Mouse (Mus musculus) natural killer cell, adult 2 months (primary cell): ENCODE data around the gene Tlr5.

Experiments used
- DNase-seq, 2 experiments: peaks; one replicate each; pipeline ENCODE4 v3.0.0; 2022; ENCODE audit warnings: low spot score in 2 of 2

Gene Tlr5

GRCm38 (mm10) chr1:182990092-182990762 lies 35.6 kb downstream of the Tlr5 start:
- DNase-seq, result no peak

DNA sequence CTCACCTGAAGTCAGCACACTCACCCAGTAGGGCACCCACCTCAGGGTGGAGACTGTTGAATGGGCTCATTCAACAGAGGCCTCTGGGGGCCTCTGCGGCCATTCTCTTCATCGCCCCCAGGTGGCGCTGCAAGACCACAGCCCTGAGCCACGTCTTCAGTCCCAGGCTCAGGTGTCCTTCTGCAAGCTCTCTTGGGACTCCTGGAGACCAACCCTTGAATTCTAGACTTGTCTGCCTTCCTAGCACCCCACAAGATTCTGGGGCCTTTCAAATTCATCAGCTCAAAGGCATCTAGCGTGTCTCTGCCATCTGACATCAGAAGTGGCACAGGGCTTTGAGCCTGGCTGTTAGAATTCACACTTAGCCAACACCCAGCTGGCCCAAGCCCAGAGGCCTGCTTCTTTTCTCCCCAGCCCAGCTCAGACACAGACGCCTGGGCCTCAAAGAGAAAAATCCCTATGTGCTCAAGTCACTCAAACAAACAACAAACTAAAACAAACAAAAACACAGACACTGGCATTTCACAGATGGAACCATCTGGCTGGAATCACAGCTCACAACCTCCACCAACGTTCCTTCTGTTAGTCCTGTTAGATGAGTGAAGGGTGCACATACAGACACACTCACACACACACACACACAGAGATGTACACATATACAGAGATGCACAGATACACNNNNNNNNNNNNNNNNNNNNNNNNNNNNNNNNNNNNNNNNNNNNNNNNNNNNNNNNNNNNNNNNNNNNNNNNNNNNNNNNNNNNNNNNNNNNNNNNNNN lies 36.6 kb downstream of the Tlr5 start:
- DNase-seq, result peak; percentile 18 to 44
